Mouse (Mus musculus): Measurements from ENCODE around the gene Zc3h14.

The Zc3h14 gene

GRCm38 (mm10) chr12:98737801-98738350 lies 8.9 kb upstream of the Zc3h14 start:
- no peak for DNase-seq (ENCODE audit: low spot score)

DNA sequence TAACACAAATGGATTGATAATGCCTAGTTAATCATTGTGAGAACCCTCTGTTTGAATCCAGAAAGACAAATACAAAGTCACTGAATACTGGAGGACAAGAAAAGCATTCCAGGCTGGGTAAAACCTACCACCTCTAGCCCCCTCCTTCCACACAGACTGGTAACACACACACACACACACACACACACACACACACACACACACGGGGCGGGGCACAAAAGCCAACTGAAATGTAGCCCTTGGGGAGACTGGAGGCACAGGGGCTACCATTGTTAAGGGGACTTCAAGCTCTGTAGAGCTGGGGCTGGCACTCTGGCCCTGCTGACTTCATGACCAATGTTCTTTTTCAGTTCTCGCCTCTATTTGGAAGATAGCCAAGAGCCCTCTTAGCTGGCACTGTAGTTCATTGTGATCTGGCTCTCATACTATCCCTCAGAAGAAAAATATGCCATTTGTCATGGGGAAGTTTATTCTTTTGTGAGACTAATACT lies 5.7 kb upstream of the Zc3h14 start:
- no peak for DNase-seq (ENCODE audit: low spot score)

- DNase-seq (ENCODE audit: low spot score): no peak
Measured at GRCm38 (mm10) chr12:98745626-98746025, 1.1 kb upstream of the Zc3h14 start.

GRCm38 (mm10) chr12:98746131-98746530 lies 633 bp upstream of the Zc3h14 start:
- DNase-seq (ENCODE audit: low spot score): peak; percentile 66

DNA sequence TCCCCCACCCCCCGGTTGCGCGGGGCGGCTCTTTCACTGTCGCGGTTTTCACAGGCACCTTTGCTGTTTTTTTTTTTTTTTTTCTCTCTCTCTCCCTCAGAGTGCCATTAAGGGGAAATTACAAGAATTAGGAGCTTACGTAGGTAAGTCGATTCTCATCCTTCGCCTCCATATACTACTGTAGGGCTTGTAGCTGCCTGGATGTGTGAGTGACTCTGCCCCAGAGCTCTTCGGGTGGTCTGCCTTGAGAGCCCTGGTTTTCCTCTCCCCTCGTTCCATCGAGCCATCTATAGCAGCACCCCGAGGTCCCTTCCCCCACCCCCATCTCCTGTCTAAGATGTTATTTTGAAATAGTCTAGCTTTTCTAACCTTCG lies 603 bp downstream of the Zc3h14 start:
- no peak for DNase-seq (ENCODE audit: low spot score)

DNA sequence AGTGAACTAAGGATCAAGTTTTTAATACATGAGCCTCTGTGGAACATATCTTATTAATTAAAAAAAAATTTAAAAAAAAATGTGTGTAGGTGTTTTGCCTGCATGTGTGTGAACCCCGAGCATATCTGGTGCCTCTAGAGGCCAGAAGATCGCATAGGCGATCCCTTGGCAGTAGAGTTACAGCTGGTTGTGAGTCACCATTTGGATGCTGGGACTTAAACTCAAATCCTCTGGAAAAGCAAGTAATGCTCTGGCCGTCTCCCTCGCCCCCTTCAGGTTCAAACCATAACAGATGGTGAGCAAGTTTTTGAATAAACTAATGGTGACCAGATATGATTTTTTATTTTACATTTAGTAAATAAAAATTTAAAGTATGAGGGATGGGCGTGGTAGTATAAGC lies 10.9 kb downstream of the Zc3h14 start:
- DNase-seq (ENCODE audit: low spot score): peak; percentile 18

DNA sequence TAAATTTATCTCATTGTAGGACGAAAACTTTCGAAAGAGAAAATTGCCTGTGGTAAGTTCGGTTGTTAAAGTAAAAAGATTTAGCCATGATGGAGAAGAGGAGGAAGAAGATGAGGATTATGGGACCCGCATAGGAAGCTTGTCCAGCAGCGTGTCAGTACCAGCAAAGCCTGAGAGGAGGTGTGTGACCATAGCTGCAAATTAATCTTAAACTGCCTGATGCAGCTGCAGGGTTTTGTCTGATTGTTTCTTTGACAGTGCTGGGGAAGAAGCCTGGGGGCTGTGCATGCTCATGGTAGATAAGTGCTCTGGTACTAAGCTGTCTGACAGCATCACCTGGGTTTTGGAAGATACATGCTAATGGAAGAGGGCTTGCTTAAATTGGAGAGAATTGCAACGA lies 12.9 kb downstream of the Zc3h14 start:
- no peak for DNase-seq (ENCODE audit: low spot score)

- DNase-seq (ENCODE audit: low spot score): no peak
Measured at GRCm38 (mm10) chr12:98766241-98766640, 19.5 kb downstream of the Zc3h14 start.

DNA sequence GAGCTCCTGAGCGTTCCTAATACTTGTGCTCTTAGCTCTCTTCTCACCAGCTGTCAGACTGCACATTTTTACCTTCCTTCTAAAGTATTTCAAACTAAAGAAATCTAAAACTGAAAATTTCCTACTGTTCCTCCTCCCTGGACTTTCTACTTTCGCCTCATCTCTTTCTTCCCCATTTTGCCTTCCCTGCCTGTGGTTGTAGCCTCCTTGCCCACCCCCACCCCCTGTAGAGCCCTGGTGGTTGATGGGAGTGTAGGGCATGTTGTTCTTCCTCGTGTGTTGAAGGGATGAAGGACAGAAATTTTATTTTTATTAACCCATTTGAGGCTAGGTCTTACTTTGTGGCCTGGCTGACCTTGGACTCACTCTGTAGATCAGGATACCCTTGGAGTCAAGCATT lies 30.7 kb downstream of the Zc3h14 start:
- no peak for DNase-seq (ENCODE audit: low spot score)

DNA sequence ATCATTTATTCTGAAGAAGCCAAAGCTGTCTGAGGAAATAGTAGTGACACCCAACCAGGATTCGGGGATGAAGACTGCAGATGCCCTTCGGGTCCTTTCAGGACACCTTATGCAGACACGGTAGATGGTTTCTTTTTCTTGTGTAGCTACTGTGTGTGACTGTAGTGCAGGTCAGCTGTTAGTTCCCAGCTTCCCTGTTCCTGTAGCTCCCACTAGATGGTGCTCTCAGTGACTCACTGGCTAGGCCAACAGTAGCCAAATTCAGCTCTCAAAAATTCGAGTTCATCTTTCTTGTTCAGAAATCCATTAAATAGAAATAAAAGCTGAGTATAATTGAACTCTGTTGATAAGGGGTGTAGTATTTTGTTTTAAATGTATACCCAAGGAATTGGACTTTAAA lies 32.4 kb downstream of the Zc3h14 start:
- DNase-seq (ENCODE audit: low spot score): peak; percentile 21

DNA sequence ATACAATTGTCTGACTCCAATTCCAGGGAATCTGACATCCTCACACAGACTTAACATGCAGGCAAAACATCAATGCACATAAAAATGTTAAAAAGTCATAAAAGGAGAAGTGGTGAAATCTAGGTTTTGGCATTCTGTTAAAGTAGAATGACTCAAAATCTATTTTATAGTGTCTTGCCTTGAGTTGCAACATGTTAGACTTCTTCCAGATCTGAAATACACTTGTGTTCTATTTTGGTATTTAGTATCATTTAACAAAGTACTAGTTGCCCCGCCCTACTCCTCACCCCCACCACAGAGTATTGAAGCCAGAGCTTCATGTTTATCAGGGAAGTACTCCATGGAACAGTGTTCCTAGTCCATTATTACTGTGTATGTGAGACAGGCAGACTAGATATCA lies 37.5 kb downstream of the Zc3h14 start:
- DNase-seq (ENCODE audit: low spot score): no peak

- no peak for DNase-seq (ENCODE audit: low spot score)
Measured at GRCm38 (mm10) chr12:98795731-98796318, 49.1 kb downstream of the Zc3h14 start.

GRCm38 (mm10) chr12:98800334-98800733 lies 53.6 kb downstream of the Zc3h14 start:
- no peak for DNase-seq (ENCODE audit: low spot score)

DNA sequence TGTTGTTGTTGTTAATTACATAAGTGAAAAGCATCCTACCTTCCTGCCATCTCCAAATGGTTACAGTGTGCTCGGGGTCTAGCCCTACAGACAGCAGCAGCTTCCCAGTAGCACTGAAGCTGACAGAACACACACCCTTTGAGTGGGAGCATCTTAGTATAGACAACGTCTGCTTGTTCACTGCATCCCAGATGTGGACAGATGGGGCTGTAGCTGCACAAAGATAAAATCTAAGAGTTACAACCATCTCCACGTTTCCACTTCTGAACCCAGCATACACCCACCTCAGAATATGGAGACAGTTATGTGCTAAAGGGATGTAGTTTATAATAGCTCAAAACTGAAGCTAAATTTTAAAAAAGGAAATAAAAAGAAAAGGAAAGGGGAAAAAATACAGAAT lies 55.5 kb downstream of the Zc3h14 start:
- no peak for DNase-seq (ENCODE audit: low spot score)

DNA sequence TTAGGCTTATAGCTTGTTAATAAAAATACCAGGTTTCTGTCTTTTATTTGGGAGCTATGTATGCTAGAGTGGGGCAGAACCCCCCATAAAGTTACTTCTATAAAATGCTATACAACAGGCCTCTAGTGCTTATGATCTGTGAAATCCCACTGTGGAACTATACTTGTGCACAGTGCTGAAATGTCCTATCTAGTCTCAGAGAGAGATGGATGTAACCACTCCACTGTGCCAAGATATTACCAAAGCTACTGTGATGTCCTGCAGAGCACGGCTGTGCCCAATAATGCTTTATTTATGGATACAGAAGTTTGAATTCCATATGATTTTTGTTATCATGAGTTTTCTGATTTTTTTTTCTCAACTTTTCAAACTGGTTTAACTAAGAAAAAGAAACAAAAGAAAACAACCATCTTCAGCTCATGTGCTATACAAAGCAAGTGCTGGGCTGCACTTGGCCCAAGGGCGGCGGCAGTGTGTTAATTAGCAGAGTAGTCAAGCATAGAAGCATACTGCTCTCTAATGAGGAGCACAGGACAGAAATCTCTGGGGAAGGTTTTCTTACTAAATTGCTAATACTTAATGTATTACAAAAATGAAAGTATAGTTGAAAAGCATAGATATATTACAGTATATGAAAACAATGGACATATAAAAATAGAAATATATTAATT lies 57.4 kb downstream of the Zc3h14 start:
- no peak for DNase-seq (ENCODE audit: low spot score)

DNA sequence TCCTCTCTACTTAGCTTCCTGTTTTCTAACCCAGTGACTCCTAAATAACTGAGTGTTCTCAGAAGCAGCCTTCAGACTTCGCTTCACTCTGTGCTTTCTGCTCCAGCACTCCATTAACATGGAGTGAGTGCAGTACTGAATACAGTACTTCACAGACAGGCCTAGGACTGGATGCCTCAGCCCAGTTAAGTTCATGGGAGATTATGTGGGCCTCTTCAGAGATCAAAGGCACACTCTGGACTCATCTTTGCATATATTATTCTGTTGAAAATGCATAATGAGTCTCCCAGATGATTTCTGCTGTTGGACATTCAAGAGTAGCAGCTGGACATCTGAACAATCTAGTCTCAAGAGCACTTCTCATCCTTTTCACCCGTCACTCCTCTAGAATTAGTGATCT lies 74.0 kb downstream of the Zc3h14 start:
- no peak for DNase-seq (ENCODE audit: low spot score)

DNA sequence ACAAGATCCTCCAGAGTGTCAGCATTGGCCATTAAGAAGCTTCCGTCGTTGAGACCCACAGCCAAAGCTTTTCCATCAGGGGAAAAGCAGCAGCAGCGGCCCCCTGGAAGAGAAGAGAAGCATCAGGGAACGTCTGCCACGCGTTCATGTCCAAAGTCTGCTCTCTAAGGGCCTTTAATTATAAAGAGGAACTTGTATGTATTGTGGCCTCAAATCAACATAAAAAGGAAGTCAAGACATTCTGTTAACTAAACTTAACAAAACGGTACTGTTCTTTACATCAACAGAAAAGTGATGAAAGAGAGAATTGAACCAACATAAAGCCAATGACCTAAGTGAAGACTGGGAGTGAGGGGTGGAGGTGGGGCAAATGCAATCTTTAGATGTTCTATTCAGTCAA lies 84.4 kb downstream of the Zc3h14 start:
- DNase-seq (ENCODE audit: low spot score): no peak

DNA sequence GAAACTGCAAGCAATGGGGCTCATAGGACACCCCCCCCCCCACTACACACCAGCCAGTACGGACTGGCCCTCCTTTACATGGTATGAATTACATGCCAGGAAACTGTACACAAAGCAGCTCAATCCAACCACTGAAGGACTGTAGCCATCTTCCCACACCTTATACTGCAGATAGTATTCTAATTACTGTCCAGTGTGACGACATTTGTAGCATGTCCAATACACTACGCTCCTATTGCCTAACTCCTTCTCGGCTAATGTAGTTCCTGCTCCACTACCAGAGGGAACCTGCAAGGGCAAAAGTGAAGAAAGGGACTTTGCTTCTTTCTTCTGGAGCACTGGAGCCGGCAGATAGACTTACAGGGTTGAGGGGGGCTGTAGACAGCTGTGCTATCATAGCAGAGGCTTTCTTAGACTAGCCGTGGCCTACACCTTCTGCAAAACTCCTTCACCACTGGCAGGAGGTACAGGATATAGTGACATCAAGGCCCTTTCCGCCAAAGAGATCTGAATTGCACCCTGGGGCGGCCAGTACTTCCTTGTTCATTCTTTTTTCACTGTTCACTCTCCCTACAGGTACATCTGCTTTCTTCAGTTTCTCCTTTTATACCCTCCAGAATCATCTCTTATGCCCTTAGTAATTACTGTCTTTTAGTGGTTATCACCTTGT lies 86.3 kb downstream of the Zc3h14 start:
- no peak for DNase-seq (ENCODE audit: low spot score)

DNA sequence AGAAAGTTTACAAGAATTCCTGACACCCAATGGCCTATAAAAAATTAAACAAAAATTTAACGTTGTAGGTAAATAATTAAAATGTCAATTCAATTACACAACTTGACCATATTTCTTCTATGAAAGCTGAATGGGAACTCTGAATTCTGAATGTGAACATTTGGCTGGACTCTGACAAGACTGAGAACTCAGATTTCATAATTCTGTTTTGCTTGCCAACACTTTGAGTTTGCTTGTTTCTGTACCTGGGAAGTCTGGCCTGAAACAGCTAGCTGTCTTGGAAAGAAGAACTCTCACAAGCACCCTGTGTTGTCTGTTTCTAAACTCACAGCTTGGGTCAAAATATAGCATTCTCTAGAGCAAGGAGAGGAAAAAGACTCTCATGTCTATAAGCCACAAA lies 87.1 kb downstream of the Zc3h14 start:
- no peak for DNase-seq (ENCODE audit: low spot score)

DNA sequence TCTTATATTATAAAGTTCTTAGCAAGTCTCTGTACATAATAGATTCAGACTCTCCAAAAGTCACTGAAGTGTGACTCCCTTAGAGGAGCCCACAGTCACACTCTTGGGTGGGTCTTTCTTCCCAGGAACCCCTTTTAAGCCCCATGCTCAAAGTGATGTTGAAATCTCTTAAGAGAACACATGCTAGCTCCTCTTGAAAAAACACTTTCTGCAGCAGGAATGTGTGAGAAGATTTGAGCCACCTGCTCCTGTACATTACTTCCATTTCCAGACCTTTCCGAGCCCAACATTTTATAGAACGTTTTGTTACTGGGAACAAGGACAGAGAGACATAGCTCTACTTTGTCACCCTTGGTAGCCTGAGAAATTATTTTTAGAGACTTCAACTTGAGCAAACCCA lies 88.1 kb downstream of the Zc3h14 start:
- no peak for DNase-seq (ENCODE audit: low spot score)

DNA sequence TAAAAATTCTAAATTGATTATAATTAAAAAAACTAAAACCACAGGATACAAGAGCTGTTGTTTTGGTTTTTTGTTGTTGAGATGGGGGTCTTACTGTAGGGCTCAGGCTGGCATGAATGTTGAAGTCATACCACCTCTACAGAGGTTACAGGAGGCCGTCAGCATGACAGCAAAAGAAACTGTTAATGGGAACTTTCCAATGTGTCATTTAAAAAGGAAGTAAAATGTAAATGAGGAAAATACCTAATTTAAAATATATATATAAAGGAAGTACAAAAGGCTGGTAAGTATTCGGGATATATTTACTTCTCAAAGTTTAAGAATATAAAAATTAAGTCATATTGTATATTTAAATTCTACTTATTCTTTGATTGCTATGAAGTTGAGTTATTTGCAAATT lies 88.7 kb downstream of the Zc3h14 start:
- DNase-seq (ENCODE audit: low spot score): no peak

Measured in urinary bladder, postnatal 14 days (tissue).